Mouse (Mus musculus) neural tube, embryonic 10.5 days (tissue): ENCODE data around the gene Gm49325.

Source experiments
- DNase-seq: peaks from one replicate; pipeline ENCODE4 v3.0.0-alpha.2; 2017; ENCODE audit warnings: low spot score; ENCODE audit errors: extremely low spot score

The Gm49325 gene

DNA sequence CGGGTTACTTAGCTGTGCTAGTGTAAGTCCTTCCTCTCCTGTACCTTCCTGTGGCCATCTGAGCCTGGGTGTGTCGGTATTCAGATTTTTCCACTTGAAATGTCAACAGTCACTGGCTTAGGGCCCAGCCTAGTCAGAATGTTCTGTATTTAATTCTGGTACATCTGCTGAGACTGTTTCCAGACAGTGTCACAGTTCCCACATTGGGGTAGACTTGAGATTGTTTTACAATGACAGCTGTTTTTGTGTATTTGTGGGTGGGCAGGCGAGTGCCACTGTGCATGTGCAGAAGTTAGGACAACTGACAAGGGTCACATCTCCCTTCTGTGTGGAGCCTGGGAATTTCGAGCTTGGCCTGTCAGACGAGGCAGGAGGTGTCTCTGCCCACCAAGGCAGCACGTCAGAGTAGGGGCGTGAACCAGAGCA, 18.6 kb downstream of the Gm49325 start:
- no peak for DNase-seq

DNA sequence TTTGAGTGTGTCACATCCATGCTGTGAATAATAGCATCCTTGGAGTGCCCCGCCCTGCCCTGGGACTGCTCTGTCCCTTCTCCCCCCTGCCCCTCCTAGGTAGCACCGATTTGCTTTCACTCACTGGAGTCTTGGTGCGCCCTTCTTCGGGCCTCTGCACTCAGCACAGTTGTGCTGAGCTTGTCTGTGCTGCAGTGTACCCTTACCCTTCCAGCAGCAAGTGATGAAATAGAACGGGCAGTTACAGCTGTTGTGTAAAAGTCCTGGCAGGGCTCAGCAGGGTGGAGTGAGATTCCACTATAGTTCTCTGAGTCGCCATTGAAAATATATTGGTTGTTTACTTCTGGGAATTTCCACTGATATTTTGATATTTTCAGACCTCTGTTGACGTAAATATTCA, 20.0 kb downstream of the Gm49325 start:
- no peak for DNase-seq

DNA sequence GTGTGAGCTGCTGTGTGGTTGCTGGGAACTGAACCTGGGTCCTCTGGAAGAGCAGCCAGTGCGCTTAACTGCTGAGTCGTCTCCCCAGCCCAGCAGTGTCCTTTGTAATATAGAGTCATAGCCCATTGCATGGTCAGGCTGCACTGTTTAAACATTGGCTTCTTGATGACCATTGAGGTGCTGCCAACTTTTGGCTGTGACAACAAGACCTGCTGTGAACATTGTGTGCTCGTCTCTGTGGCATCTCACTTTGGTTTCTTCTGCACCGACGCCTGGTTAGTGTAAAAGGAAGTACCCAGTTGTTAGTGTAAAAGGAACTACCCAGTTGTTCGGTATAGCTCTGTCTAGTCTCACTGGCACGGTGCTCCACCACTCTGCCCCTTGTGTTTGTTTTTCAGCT, 20.6 kb downstream of the Gm49325 start:
- DNase-seq = no peak

DNA sequence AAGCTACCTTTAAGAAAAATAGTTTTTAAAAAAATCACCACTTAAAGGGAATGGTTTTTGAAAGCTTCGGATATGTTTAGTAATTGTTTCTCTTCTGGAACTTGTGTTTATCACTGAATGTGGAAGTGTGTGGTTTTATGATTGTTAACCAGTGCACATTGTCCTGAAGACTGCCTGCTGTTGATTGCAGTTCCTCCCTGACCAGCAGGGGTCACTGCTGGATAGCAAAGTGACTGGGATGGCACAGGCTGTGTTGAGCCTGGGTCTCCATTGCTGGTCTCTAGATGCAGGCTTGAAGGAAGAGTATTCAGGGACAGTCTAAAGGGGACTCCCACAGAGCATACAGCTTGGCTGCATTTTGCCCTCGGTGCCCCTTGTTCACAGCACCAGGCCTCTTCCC, 21.5 kb downstream of the Gm49325 start:
- peak; percentile 77 for DNase-seq

DNA sequence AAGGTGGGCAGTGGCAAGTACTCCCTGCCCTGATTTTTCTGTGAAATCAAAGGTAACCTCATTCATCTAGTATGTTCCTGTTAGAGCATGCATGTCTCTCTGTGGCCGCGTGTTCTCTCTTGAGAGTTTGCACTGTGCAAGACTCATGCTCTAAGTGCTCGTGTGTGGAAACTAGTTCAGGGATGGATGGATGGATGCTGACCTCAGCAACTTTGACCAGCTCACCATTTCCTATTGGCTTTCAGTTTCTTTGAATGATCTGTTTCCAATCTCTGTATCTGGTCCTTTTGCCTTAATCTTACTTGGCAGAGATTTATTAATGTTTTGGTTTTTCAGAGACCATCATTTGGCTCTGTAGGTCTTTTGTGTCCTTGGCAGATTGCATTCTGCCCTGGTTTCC, 23.2 kb downstream of the Gm49325 start:
- no peak for DNase-seq

DNA sequence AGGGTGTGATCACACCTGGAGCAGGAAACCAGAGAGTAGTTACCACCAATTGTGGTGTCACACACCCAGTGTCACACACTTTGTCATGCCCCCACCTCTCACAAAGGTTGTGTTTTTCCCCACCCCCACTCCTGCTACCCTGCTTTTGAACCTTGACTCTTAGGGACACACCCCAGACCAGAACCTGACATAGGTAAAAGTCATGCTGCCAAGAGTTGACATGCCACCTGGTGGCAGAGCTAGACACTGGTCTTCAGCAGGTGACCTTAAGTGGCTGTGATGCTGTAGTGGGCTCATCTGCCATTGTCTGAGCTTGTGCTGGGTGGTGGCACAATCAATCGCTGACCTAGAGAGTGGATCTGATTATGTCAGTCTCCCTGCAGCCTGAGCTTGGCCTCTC, 24.0 kb downstream of the Gm49325 start:
- no peak for DNase-seq

DNA sequence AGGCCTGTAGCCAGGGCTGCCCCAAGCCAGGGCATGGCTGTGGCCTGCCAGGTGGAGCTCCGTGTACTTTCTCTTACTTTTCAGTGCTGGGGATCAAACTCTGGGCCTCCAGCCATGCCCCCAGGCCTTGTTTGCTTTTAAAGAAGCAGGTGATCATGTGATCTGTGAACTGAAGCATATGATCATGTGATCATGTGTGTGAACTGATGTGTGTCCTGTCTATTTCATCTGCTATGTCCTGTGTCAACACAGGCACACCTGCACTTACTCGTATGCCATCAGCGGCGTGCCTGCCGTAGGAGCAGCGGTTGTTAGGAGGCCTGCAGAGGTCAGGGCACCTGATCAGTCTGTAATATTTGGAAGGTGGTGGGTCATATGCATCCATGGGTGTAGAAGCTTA, 28.0 kb downstream of the Gm49325 start:
- DNase-seq = no peak

DNA sequence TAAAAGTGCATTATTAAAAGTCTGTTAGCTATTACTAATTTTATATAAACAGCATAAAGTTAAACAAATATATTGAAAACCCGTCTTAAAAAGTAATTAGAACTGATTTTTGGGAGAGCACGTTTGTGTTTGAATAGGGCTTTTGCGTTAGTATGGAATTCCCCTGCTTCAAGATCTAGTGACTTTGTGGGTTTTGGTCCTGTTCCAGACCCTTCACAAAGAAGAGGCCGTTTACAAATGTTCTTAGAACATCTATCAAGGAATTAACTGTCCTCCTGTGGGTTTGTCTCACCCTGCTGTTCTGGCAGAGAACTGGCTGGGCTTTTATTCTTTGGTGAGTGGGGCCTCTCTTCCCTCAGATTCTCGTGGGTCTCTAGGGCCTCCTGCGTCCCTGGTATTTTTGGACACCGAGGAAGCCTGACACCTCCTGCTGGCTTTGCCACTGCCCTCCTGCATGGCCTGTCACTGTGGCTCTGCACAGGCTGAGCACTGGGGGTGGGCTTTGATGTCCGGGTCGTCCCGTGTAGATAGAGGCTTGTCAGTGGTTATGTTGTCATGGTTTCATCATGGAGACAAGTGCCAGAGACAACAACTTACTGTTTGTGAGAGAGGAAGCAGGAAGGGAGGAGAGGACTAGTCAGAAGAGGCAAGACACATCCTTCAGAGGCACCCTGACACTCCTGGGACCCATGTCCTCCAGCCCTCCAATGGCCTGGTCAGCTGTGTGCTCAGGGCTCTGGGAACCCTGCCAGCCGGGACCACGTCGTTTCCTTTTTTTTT, 28.6 kb downstream of the Gm49325 start:
- no peak for DNase-seq

DNA sequence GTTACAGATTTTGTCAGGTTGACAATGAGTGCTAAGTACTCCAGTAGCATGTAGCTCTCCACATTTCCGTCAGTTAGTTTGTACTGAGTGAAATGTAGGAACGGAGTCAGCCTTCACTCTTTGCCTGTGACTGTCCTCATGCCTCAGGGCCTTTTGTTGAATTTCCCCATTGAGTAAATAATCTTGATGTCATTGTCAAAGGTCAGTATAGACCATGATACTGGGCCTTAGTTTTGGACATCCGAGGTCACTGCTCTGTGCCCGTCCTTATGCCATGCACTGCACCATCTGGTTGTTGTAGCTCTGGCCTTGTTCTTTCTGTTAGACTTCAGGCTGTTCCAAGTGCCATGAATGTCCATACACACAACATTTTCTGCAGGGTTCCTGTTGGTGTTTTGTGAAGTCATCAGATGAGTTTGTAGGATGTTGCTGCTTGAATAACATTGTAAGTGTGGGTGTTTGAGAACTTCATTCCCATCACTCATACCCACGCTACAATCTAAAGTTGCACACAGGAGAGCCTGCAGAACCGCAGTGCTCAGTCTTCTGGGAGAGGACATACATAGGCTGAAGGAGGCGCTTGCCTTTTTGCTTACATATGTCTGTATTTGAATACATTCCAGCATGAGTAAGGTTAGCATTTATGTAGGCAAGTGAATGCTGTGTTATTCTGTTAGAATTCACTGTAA, 30.4 kb downstream of the Gm49325 start:
- DNase-seq = no peak

DNA sequence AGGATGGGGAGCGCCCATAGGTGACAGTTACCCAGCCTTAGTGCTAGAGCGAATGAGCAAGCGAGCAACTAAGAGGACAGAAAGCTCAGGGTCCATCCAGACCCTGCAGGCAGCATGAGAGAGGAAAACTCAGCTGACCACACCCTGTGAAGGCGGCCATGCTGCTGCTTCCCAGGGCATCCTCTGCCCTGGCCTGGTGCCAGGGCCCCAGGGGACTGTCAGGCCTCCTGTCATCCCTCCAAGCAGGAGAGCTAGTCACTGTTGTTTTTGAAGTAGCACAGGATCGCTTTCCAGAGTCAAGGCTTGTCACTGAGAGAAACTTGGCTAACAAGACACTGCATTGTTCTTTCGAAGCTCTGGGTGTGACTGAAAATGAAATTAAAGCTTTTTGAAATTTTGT, 33.0 kb downstream of the Gm49325 start:
- DNase-seq = no peak

DNA sequence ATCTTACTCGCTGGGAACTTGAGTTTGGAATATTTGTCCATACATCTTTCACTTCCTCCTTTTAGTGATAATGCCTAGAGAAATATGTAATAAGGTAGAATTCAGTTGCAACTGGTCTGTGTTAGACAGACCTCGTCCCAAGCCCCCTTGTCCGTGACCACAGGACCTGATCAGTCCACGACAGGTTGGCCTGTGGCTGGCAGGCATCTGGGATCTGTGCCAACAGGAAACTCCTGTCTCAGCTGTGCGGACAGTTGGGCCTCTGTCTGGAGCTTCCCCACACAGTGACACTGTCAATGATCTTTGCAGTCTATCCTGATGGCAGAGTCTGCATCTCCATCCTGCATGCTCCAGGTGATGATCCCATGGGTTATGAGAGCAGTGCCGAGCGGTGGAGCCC, 37.2 kb downstream of the Gm49325 start:
- DNase-seq = no peak

DNA sequence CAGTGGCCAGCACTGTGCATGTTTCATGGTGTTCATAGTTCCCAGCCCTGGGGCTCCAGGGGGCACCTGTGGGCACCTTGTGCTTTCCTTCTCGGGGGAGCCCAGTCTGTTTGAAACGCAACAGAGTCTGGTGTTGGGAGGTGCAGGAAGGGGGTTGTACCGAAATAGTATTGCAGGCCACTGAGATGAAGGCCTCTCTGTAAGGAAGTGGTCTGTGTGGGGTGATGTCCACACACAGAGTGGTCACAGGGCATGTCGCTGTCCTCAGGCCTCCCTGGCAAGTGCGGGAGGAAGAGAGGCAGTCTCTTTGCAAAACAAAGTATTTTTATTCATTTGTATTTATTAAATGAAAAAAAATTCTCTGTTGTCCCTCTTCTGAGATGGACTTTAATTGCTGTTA, 39.6 kb downstream of the Gm49325 start:
- no peak for DNase-seq

DNA sequence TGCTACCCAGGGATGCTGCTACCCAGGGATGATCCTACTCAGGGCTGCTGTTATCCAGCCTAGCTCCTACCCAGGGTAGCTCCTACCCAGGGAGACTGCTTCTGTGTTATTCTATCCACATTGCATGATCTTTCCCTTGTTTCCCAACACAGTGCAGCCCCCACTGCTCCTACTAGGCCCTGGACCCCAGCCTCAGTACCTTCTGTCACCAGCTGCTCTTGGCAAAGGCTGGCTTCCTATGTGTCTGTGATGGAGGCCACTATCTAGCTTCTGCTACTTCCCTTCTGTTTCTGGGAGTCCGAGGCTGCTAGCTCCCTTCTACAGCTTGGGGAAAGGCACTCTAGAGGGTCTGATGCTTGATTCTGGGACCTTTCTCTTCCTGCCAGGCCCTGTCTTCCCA, 41.5 kb downstream of the Gm49325 start:
- DNase-seq = no peak

DNA sequence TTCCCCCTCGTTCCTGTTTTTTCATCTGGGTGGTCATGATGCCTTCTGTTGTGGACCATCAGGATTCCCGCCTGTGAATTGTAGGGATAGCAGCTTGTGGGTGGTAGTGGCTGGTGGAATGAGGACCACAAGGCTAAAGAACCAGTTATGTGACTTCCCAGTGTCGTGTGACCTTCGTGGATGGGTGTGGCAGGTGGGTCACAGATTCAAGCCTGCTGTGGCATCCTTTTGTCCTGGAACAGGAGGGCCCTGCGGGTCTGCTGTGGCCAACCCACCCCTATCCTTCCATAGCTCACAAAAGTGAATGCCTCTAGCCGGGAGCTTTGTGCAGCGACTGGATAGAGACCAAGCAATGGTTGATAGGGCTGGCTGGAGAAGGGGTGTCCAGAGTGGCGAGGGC, 41.9 kb downstream of the Gm49325 start:
- no peak for DNase-seq

DNA sequence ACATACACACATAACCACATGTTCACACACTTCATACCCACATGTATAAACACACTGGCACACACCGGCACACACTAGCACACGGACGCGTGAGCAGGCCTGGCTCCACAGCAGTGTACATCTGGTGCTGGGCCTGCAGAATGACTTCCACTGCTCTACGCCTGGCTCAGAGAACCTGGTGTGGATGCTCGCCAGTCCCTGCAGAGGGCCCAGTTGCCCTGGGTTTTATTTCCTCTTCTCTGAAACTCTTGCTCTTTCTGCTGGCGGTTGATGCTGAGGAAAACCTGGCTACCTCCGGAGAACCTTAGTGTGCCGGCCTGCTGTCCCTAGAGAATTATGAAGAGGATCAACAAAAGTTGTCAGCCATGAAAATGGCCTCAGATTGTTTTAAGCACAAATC, 46.0 kb downstream of the Gm49325 start:
- no peak for DNase-seq

DNA sequence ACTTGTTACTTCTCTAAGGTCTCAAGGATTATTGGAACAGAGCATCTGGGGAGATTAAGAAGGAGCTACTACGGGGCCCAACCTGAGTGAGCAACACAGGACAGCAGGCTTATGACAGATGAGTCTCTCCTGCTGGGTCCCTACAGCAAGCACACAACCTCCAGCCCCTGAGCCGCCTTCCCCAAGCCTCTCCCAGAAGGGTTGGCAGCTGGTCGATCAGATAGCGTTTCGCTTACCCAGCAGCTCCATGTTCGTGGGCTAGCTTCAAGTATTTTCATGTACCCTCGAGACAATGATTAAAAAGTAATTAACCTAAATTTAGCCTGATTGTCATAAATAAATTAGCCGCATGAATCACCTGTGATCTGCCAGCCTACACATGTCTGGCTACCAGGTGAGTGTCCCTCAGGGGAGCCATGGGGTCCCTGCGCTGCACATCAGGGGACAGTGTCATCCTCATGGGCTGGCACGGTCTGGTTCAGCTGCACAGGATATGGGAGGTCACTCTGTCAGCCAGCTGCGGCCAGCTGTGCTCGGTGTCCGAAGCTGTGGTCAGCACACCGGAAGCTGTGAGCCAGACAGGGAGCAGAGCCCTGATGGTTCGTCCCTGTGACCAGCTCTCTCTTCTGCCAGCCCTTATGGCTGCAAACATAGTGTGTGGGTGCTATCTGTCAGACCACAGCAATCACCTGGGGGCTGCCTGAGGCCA, 52.4 kb downstream of the Gm49325 start:
- no peak for DNase-seq

DNA sequence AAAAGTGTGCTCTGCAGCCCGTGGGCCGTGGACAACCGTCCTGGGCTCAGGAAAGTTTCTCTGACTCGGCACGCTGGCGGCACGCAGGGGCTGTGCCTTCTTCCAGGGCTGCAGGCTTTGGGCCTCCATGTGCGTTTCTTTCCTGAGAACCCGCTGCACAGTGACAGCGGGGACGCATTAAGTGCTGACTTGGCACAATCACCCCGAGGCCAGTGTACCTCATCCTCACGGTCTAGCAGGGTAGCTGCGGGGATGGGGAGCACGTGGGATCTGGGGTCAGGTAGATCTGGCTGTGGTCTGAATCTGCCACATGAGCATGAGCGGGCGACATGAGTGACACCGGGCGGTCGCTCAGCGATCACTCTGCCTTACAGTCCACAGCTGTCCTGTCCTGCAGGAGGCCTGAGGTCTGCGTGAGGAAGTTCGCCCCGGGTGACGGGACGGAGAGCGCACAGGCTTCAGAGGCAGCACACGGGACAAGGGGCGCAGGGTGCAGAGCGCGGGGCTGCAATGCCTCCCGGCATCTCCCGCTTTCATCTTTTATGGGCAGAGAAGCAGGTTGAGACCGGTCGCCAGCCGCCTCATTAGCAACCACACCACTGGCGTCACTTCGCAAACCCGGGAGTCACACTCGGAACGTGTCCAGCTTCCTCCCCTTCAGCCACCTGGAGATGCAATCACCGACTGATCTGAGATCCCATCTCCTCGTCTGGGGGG, 58.1 kb downstream of the Gm49325 start:
- no peak for DNase-seq

DNA sequence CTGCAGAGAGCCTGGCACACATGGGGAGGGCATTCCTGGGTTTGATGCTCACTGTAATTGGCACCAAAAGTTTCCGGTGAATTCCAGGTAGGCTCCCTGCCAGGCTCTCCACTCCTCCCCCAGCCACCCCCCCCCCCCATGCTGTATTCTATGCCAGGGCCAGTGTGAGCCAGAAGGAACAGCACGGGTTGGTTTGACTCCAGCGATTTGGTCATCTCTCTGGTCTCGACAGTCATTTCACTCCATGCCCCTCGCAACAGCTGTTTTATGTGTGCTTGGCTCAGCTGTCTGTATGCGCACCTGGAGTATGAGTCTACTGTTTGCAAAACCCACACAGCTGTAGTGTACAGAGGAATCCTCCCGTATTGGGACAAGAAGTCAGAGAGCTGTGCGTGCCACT, 60.3 kb downstream of the Gm49325 start:
- DNase-seq = no peak

DNA sequence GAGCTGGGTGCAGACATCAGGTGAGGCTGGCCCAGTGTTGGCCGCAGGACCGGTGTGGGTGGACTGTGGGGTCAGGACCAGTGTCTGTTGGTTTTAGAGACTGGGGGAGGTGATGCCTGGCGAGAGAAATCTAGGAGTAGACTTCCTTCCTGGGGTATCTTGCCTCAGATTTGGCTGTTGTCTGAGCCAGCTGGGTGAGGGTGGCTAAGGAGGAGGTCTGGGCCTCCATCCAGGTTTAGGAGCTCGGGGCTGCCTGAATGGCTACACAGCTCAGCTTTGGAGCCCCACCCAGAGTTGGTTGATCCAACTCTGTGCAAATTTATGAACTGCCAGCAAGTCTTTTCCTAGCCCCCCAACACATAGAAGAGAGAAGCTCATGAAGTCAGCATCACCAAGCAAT, 61.4 kb downstream of the Gm49325 start:
- no peak for DNase-seq

DNA sequence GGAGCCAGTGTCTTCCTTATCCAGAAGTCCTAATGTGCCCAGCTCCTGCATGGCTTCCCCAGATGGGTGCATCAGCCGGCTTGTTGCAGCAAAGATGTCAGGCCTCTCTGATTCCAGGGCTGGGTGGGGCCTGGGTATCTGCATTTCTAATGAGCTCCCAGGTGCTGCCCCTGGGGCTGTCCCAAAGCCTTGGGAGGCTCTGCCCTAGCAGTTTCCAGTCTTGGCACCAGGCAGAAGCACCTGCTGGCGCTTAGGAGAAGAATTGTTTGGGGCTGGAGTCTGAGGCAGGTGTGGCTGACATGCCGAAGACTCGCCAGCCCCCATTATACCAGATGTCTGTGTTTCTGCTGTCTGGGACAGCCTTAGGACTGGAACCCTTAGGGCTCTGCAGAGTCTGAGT, 64.7 kb downstream of the Gm49325 start:
- no peak for DNase-seq

DNA sequence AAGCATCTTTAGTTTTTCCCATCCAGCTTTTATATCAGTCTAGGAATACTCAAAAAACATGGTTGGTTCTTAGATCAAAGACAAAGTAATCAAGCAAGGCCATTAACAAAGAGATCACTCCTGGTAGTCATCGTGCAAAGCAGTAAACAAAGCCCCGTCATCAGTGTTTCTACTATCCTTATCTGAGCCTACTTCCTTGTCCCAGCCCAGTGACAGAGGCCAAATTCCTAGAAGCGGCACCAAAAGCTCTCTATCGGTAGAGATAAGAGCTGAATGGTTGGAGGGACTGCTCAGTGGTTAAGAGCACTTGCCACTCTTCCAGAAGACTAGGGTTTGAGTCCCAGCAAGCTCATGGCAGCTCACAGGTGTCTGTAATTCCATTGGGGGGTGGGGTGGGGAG, 65.5 kb downstream of the Gm49325 start:
- no peak for DNase-seq

DNA sequence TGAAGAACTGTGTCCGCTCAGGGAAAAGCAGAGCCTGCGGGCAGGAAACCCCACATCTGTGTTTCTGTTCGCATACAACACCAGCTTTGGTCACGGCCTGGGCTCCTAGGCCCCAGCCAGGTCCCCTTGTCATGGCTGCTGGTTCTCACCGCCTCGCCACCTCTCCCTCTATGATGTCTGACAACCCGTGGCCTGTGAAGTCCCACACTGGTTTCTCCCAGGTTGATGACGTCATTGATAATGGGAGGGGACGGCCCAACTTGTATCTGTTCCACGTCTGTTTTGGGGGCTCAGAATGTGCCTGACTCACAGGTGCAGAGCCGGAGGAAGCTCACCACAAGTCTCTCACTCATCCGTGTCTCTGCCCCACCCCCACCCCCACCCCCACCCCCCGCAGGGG, 67.8 kb downstream of the Gm49325 start:
- no peak for DNase-seq
